24 mouse cellular contexts compared by ENCODE assay signal in the genomic region with DNA sequence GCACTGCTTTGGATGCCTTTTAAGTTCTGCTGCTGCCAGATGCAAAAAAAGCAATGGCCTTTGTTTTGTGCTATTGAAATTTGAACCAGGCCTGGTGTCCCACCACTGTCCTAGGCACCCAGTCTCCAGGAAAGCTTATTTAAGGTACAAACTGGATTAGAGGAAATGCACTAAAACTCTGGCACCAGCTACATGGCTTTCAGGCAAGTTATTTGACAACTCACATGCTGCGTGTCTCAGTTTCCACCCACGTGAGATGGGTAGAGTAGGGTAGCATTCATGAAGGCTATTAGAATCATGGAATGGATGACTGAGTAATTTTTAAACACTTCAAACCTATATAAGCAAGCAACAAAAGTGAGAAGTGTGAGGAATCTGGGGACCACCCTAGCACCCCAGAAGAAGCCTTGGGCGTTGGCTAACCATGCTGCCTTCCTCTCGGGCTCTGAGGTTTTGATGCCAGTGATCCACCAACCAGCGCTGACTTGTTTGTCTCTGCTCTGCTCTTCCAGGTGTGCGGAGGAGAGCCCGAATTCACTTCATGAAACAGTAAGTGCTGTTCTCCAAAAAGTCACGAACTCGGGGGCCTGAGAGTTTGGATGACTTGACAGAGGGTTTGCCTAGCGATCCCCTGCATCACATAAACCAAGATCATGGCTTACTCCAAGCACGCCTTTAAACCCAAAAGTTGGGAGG. TPM values are rescaled to one million over a fixed set of nuclear protein-coding genes. Genes with fewer than 3 reads are reported as not detected.
DNase-seq lines count a peak whose midpoint lies in the region; ATAC-seq and TF ChIP-seq lines count a peak whose summit lies in the region.
"Had no signal": no experiment of that assay in that cellular context is flagged by ENCODE, and none has a peak within 500 bp of the region (broad histone marks: within the 10 kb centered on the region; RNA-seq: fewer than 3 reads in every experiment).

No protein-coding gene starts in this region.

- TF ChIP-seq POLR2A in spleen, adult 2 months (IDR thresholded peaks at IDR 0.05; ENCODE audit: low read depth, low read length), result no peak

- no peak overlapping the region for H3K9ac ChIP-seq in intestine, embryonic 16.5 days (ENCODE audit: low read depth, low read length)
- H3K9ac ChIP-seq: forebrain, embryonic 13.5 days; forebrain, postnatal 0 days; heart, embryonic 12.5 days; hindbrain, embryonic 15.5 days had no signal

- no peaks in the 10 kb centered on the region for H3K27me3 ChIP-seq in spleen, adult 2 months (ENCODE audit: control insufficient read depth, insufficient read depth, low read length)
- H3K27me3 ChIP-seq in intestine, embryonic 16.5 days (replicated peaks; ENCODE audit: control insufficient read depth, insufficient read depth, low read length), result no peaks in the 10 kb centered on the region
- H3K27me3 ChIP-seq: forebrain, embryonic 13.5 days; heart, embryonic 12.5 days; hindbrain, embryonic 15.5 days had no signal

- no peaks in the 10 kb centered on the region for H3K4me1 ChIP-seq in spleen, adult 2 months (ENCODE audit: control insufficient read depth, insufficient read depth, insufficient read length)
- H3K4me1 ChIP-seq in intestine, embryonic 16.5 days (ENCODE audit: control insufficient read depth, insufficient read depth, low read length), result no peaks in the 10 kb centered on the region
- H3K4me1 ChIP-seq: embryonic facial prominence, embryonic 10.5 days; forebrain, embryonic 13.5 days; heart, embryonic 12.5 days; hindbrain, embryonic 15.5 days had no signal

- WGBS in spleen, adult 2 months, result 75% methylated on average over 11 of the region's 11 CpGs
- WGBS in intestine, embryonic 16.5 days, result 91% methylated on average over 11 of the region's 11 CpGs

- no peaks in the 10 kb centered on the region for H3K9me3 ChIP-seq in intestine, embryonic 16.5 days (ENCODE audit: control insufficient read depth, low read length)
- H3K9me3 ChIP-seq: embryonic facial prominence, embryonic 10.5 days; forebrain, embryonic 13.5 days; heart, embryonic 12.5 days; hindbrain, embryonic 15.5 days had no signal

- no peaks in the 10 kb centered on the region for H3K36me3 ChIP-seq in spleen, adult 2 months (ENCODE audit: control insufficient read depth, insufficient read depth, low read length)
- no peaks in the 10 kb centered on the region for H3K36me3 ChIP-seq in intestine, embryonic 16.5 days (ENCODE audit: control insufficient read depth, insufficient read depth, low read length)
- H3K36me3 ChIP-seq: embryonic facial prominence, embryonic 10.5 days; heart, embryonic 12.5 days; hindbrain, embryonic 15.5 days had no signal

- no peak overlapping the region for H3K4me2 ChIP-seq in intestine, embryonic 16.5 days (ENCODE audit: low read depth, low read length)
- H3K4me2 ChIP-seq: forebrain, embryonic 13.5 days; heart, embryonic 12.5 days; hindbrain, embryonic 15.5 days had no signal

- no peak for TF ChIP-seq CTCF in spleen, adult 2 months (IDR thresholded peaks at IDR 0.05; ENCODE audit: extremely low read depth, insufficient read depth, insufficient read length, insufficient replicate concordance)

- DNase-seq in spleen, adult 2 months (ENCODE audit: low read depth in 1 of 2, low spot score in 2 of 2), result no peak
- DNase-seq in spleen, adult 12 weeks (ENCODE audit: low spot score), result no peak
- peak; percentile 77 for DNase-seq in thymus, postnatal 0 days (ENCODE audit: low spot score)
- peak; percentile 69 to 82 for DNase-seq in thymus, postnatal 36 days
- DNase-seq: adrenal gland, adult 2 months; adrenal gland, postnatal 36 days; cerebellum, adult 11 months; cerebellum, adult 8-10 months; cerebellum, postnatal 36 days; forebrain, postnatal 0 days; gastrocnemius, postnatal 36 days; heart, adult 18-20 months; heart, postnatal 36 days had no signal

- ATAC-seq in megakaryocyte progenitor cell, adult 5-6 weeks (replicated peaks; ENCODE audit: poor library complexity), result no peak
- no peak for ATAC-seq in intestine, embryonic 16.5 days
- ATAC-seq: forebrain, embryonic 13.5 days; forebrain, postnatal 0 days had no signal

- peak overlapping the region; percentile 36; the same call in 1 of the 2 replicates for H3K27ac ChIP-seq in spleen, adult 2 months (ENCODE audit: insufficient read depth, low read length)
- no peak overlapping the region for H3K27ac ChIP-seq in intestine, embryonic 16.5 days (ENCODE audit: low read length)
- H3K27ac ChIP-seq: embryonic facial prominence, embryonic 10.5 days; forebrain, embryonic 13.5 days; hindbrain, embryonic 15.5 days had no signal

- no peak overlapping the region for H3K4me3 ChIP-seq in spleen, adult 2 months (ENCODE audit: extremely low read depth, insufficient read depth, insufficient read length)
- no peak overlapping the region for H3K4me3 ChIP-seq in intestine, embryonic 16.5 days (ENCODE audit: low read length)
- H3K4me3 ChIP-seq: embryonic facial prominence, embryonic 10.5 days; forebrain, embryonic 13.5 days; heart, embryonic 12.5 days; hindbrain, embryonic 15.5 days had no signal

RNA-seq across cellular contexts. Expression of a gene that starts 11.1 kb away (rescaled TPM):
- polyA plus RNA-seq in spleen, adult 2 months (2012; rRNA removed), result 25.6 and 30.2 TPM in 2 replicates
- 1,203 and 1,244 TPM in 2 replicates for polyA plus RNA-seq in thymus, postnatal 0 days (2015; fragmentation: Nextera tagmentation; extraction: Ambion mirVana)
- not detected in 2 replicates for total RNA-seq in megakaryocyte progenitor cell, adult 5-6 weeks (2015)
- not detected in 2 replicates for total RNA-seq in megakaryocyte progenitor cell, adult 5-6 weeks (2017)
- not detected in 2 replicates for polyA plus RNA-seq in intestine, embryonic 16.5 days (2015; fragmentation: Nextera tagmentation; extraction: Ambion mirVana)
- total RNA-seq: ES-E14; forebrain, postnatal 0 days; gastrocnemius, adult 8-10 months had no signal
- polyA plus RNA-seq: brain, embryonic 14.5 days; embryonic facial prominence, embryonic 14.5 days; forebrain, postnatal 0 days; heart, embryonic 12.5 days; hindbrain, embryonic 11.5 days; hindbrain, embryonic 15.5 days had no signal

RNA-seq across cellular contexts. Expression of a gene that starts 11.7 kb away (rescaled TPM):
- polyA plus RNA-seq in spleen, adult 2 months (2012; rRNA removed), result 0.48 and 0.66 TPM in 2 replicates
- polyA plus RNA-seq in thymus, postnatal 0 days (2015; fragmentation: Nextera tagmentation; extraction: Ambion mirVana), result 2.3 and 3.7 TPM in 2 replicates
- not detected in 2 replicates for total RNA-seq in megakaryocyte progenitor cell, adult 5-6 weeks (2015)
- not detected in 2 replicates for total RNA-seq in megakaryocyte progenitor cell, adult 5-6 weeks (2017)
- 0.34 and 0.36 TPM in 2 replicates for polyA plus RNA-seq in intestine, embryonic 16.5 days (2015; fragmentation: Nextera tagmentation; extraction: Ambion mirVana)

RNA-seq across cellular contexts. Expression of a gene that starts 39.5 kb away (rescaled TPM):
- 24.9 and 28.5 TPM in 2 replicates for polyA plus RNA-seq in spleen, adult 2 months (2012; rRNA removed)
- polyA plus RNA-seq in thymus, postnatal 0 days (2015; fragmentation: Nextera tagmentation; extraction: Ambion mirVana), result 664 and 665 TPM in 2 replicates
- not detected in 2 replicates for total RNA-seq in megakaryocyte progenitor cell, adult 5-6 weeks (2015)
- not detected in 2 replicates for total RNA-seq in megakaryocyte progenitor cell, adult 5-6 weeks (2017)
- not detected in 2 replicates for polyA plus RNA-seq in intestine, embryonic 16.5 days (2015; fragmentation: Nextera tagmentation; extraction: Ambion mirVana)
- total RNA-seq: adrenal gland, postnatal 36 days; forebrain, postnatal 0 days; gastrocnemius, adult 8-10 months had no signal
- polyA plus RNA-seq: brain, embryonic 14.5 days; embryonic facial prominence, embryonic 10.5 days; embryonic facial prominence, embryonic 14.5 days; forebrain, embryonic 13.5 days; forebrain, postnatal 0 days; heart, embryonic 12.5 days; hindbrain, embryonic 11.5 days; hindbrain, embryonic 15.5 days had no signal

Comparison
In these comparisons a context has a peak if more than half of its experiments do, and no peak if none do; other contexts are left out.
1. DNase-seq: peak in thymus, postnatal 0 days (single experiment) and thymus, postnatal 36 days (2 of 2); none in spleen, adult 2 months (0 of 2) and spleen, adult 12 weeks (single experiment).
2. RNA of a gene that starts 11.1 kb away (polyA plus RNA-seq): 1,203 to 1,244 TPM in thymus, postnatal 0 days; 25.6 to 30.2 TPM in spleen, adult 2 months and not detected in intestine, embryonic 16.5 days; every median in the first group is over 10 times any median in the second.
3. RNA of a gene that starts 39.5 kb away (polyA plus RNA-seq): 664 to 665 TPM in thymus, postnatal 0 days and 24.9 to 28.5 TPM in spleen, adult 2 months; not detected in intestine, embryonic 16.5 days; every median in the first group is over 10 times any median in the second.